Mouse (Mus musculus) CH12.LX (cell line): ENCODE data around the gene Stx8. TPM values are rescaled to one million over a fixed set of nuclear protein-coding genes. Genes with fewer than 3 reads are reported as not detected.

Experiments
- DNase-seq: peaks from one replicate; pipeline ENCODE4 v3.0.0-alpha.2; 2013; ENCODE audit errors: extremely low read depth
- H3K27ac ChIP-seq: 2 replicates; pipeline ENCODE4 v1.5.1; 2012; ENCODE audit warnings: low read depth, mild to moderate bottlenecking, control low read depth, moderate library complexity; ENCODE audit not compliant: insufficient read depth
- H3K27me3 ChIP-seq: replicated peaks from 2 replicates; pipeline ENCODE3; 2012; ENCODE audit warnings: inconsistent platforms
- H3K36me3 ChIP-seq, 2 experiments: replicated peaks in 1 of 2; 2 replicates each; pipeline versions ENCODE3 to v1.6.1; 2012; ENCODE audit warnings: inconsistent platforms in 1 of 2, low read length in 1 of 2, mild to moderate bottlenecking in 1 of 2, mixed read lengths in 1 of 2, moderate library complexity in 1 of 2; ENCODE audit not compliant: control insufficient read depth in 1 of 2, insufficient read depth in 1 of 2
- H3K4me1 ChIP-seq, 2 experiments: 2 replicates each; pipeline ENCODE4 v1.6.1; 2012; ENCODE audit warnings: inconsistent platforms in 1 of 2, moderate library complexity in 1 of 2; ENCODE audit not compliant: insufficient read depth in 2 of 2, control insufficient read depth in 1 of 2
- H3K4me2 ChIP-seq: 2 replicates; pipeline ENCODE4 v1.6.1; 2012; ENCODE audit warnings: low read depth, mild to moderate bottlenecking, control low read depth; ENCODE audit not compliant: poor library complexity, insufficient read depth, severe bottlenecking
- H3K4me3 ChIP-seq, 3 experiments: fragments of 150-350 bp in 1 of 3; sonication (generic) in 1 of 3; replicated peaks in 1 of 3; 2 replicates each; pipeline versions ENCODE3 to v1.5.1; 2011 to 2012; ENCODE audit warnings: low read depth in 2 of 3, low read length in 2 of 3, mild to moderate bottlenecking in 2 of 3, moderate library complexity in 2 of 3, control low read depth in 1 of 3, improper control_type of control experiment in 1 of 3, inconsistent platforms in 1 of 3, mixed read lengths in 1 of 3; ENCODE audit not compliant: poor library complexity in 1 of 3
- H3K79me2 ChIP-seq: replicated peaks from 2 replicates; pipeline ENCODE4 v1.6.1; 2012; ENCODE audit warnings: mild to moderate bottlenecking, moderate library complexity; ENCODE audit not compliant: control insufficient read depth, poor library complexity, insufficient read depth, severe bottlenecking; ENCODE audit errors: extremely low read depth
- H3K9ac ChIP-seq: 2 replicates; pipeline ENCODE4 v1.6.1; 2012; ENCODE audit warnings: low read depth, mild to moderate bottlenecking, control low read depth, moderate library complexity; ENCODE audit not compliant: insufficient read depth
- H3K9me3 ChIP-seq: replicated peaks from 2 replicates; pipeline ENCODE3; 2012; ENCODE audit warnings: low read length, inconsistent platforms, mixed read lengths
- BHLHE40 ChIP-seq: IDR thresholded peaks from 2 replicates; pipeline ENCODE4 v1.6.1; 2011; ENCODE audit warnings: mild to moderate bottlenecking, low read depth, low read length, improper control_type of control experiment
- CHD2 ChIP-seq: IDR thresholded peaks from 2 replicates; pipeline ENCODE4 v1.6.1; 2011; ENCODE audit warnings: low read length, improper control_type of control experiment
- CTCF ChIP-seq, 2 experiments: IDR thresholded peaks in 1 of 2; conservative IDR thresholded peaks in 1 of 2; 2 replicates each; pipeline ENCODE4 v1.5.1; 2011 to 2012; ENCODE audit warnings: low read depth in 2 of 2, low read length in 2 of 2, improper control_type of control experiment in 1 of 2, inconsistent platforms in 1 of 2, mild to moderate bottlenecking in 1 of 2, moderate library complexity in 1 of 2
- E2F4 ChIP-seq: IDR thresholded peaks from 2 replicates; pipeline ENCODE4 v1.6.1; 2011; ENCODE audit warnings: low read depth, low read length, improper control_type of control experiment; ENCODE audit not compliant: insufficient replicate concordance
- EP300 ChIP-seq: IDR thresholded peaks from 2 replicates; pipeline ENCODE4 v1.6.1; 2011; ENCODE audit warnings: low read length, improper control_type of control experiment
- HCFC1 ChIP-seq: IDR thresholded peaks from 2 replicates; pipeline ENCODE4 v1.6.1; 2012; ENCODE audit warnings: low read depth, mild to moderate bottlenecking, inconsistent platforms, low read length, improper control_type of control experiment
- IRF4 ChIP-seq: IDR thresholded peaks from 2 replicates; pipeline ENCODE4 v1.6.1; 2014; ENCODE audit warnings: low read depth, mild to moderate bottlenecking, inconsistent platforms, low read length, improper control_type of control experiment
- JUN ChIP-seq: IDR thresholded peaks from 2 replicates; pipeline ENCODE4 v1.6.1; 2011; ENCODE audit warnings: low read depth, mild to moderate bottlenecking, low read length, improper control_type of control experiment, moderate library complexity; ENCODE audit not compliant: insufficient read depth
- JUND ChIP-seq: conservative IDR thresholded peaks from 2 replicates; pipeline ENCODE4 v1.6.1; 2011; ENCODE audit warnings: low read depth, low read length, improper control_type of control experiment
- KAT2A ChIP-seq: IDR thresholded peaks from 2 replicates; pipeline ENCODE4 v1.6.1; 2012; ENCODE audit warnings: low read length, improper control_type of control experiment, inconsistent platforms; ENCODE audit not compliant: insufficient replicate concordance
- MAFK ChIP-seq: IDR thresholded peaks from 2 replicates; pipeline ENCODE4 v1.6.1; 2011; ENCODE audit warnings: low read length, improper control_type of control experiment; ENCODE audit not compliant: insufficient replicate concordance
- MAX ChIP-seq: IDR thresholded peaks from 2 replicates; pipeline ENCODE4 v1.6.1; 2011; ENCODE audit warnings: low read length, improper control_type of control experiment
- MEF2A ChIP-seq: IDR thresholded peaks from 2 replicates; pipeline ENCODE4 v1.6.1; 2014; ENCODE audit warnings: low read depth, mild to moderate bottlenecking, inconsistent platforms, low read length, improper control_type of control experiment, borderline replicate concordance
- MXI1 ChIP-seq: IDR thresholded peaks from 2 replicates; pipeline ENCODE4 v1.6.1; 2011; ENCODE audit warnings: mild to moderate bottlenecking, low read depth, low read length, improper control_type of control experiment
- MYC ChIP-seq: IDR thresholded peaks from 2 replicates; pipeline ENCODE4 v1.6.1; 2011; ENCODE audit warnings: low read depth, mild to moderate bottlenecking, improper control_type of control experiment, low read length
- NELFE ChIP-seq: IDR thresholded peaks from 2 replicates; pipeline ENCODE4 v1.6.1; 2011; ENCODE audit warnings: low read depth, low read length, improper control_type of control experiment
- PAX5 ChIP-seq: IDR thresholded peaks from 2 replicates; pipeline ENCODE4 v1.6.1; 2012; ENCODE audit warnings: low read length, inconsistent platforms, mixed read lengths
- POLR2A ChIP-seq: IDR thresholded peaks from 2 replicates; pipeline ENCODE4 v1.6.1; 2011; ENCODE audit warnings: low read depth, mild to moderate bottlenecking, improper control_type of control experiment, low read length
- POLR2AphosphoS2 ChIP-seq: IDR thresholded peaks from 2 replicates; pipeline ENCODE4 v1.6.1; 2011; ENCODE audit warnings: low read depth, low read length, improper control_type of control experiment
- RAD21 ChIP-seq: IDR thresholded peaks from 2 replicates; pipeline ENCODE4 v1.6.1; 2011; ENCODE audit warnings: low read depth, mild to moderate bottlenecking, low read length, improper control_type of control experiment, moderate library complexity
- RCOR1 ChIP-seq: conservative IDR thresholded peaks from 2 replicates; pipeline ENCODE4 v1.6.1; 2012; ENCODE audit warnings: low read depth, mild to moderate bottlenecking, inconsistent platforms, low read length, improper control_type of control experiment
- SIN3A ChIP-seq: IDR thresholded peaks from 2 replicates; pipeline ENCODE4 v1.6.1; 2012; ENCODE audit warnings: low read length, improper control_type of control experiment, inconsistent platforms
- SMC3 ChIP-seq: IDR thresholded peaks from 2 replicates; pipeline ENCODE4 v1.6.1; 2011; ENCODE audit warnings: low read depth, low read length, improper control_type of control experiment
- TBP ChIP-seq: conservative IDR thresholded peaks from 2 replicates; pipeline ENCODE4 v1.6.1; 2011; ENCODE audit warnings: low read depth, low read length, improper control_type of control experiment
- TCF12 ChIP-seq: IDR thresholded peaks from 2 replicates; pipeline ENCODE4 v1.6.1; 2014; ENCODE audit warnings: low read depth, mild to moderate bottlenecking, inconsistent platforms, low read length, improper control_type of control experiment
- USF2 ChIP-seq: conservative IDR thresholded peaks from 2 replicates; pipeline ENCODE4 v1.6.1; 2011; ENCODE audit warnings: low read depth, low read length, improper control_type of control experiment
- ZC3H11A ChIP-seq: IDR thresholded peaks from 2 replicates; pipeline ENCODE4 v1.6.1; 2012; ENCODE audit warnings: low read depth, mild to moderate bottlenecking, inconsistent platforms, low read length, improper control_type of control experiment
- ZKSCAN1 ChIP-seq: IDR thresholded peaks from 2 replicates; pipeline ENCODE4 v1.6.1; 2012; ENCODE audit warnings: low read depth, inconsistent platforms, low read length, improper control_type of control experiment, borderline replicate concordance
- ZNF384 ChIP-seq: IDR thresholded peaks from 2 replicates; pipeline ENCODE4 v1.6.1; 2012; ENCODE audit warnings: low read depth, low read length, improper control_type of control experiment, inconsistent platforms
- dilution Hi-C: fragments of 300-500 bp; cut with MboI; formaldehyde crosslinking; loops from 2 replicates; pipeline ENCODE4 v1.14.3; 2020; ENCODE audit warnings: low sequenced_read_pairs; ENCODE audit not compliant: extremely low pct_unique_long_range_greater_than_20kb, extremely low pct_ligation_motif_present
- in situ Hi-C: fragments of 300-500 bp; cut with MboI; formaldehyde crosslinking; loops from 3 replicates; pipeline ENCODE4 v1.14.3; 2019; ENCODE audit warnings: low sequenced_read_pairs, low pct_ligation_motif_present, low pct_unique_long_range_greater_than_20kb, mixed read lengths
- polyA plus RNA-seq: library from polyadenylated mRNA; unstranded; fragments of >175 nt; gene quantifications from 2 replicates; pipeline ENCODE4 v1.2.1, GENCODE M21; 2012; ENCODE audit warnings: low read depth; ENCODE audit not compliant: insufficient read length
- total RNA-seq, 2 experiments: library from RNA; depleted of rRNA; stranded (reverse); fragments of 300-350 nt in 1 of 2; fragments of >200 nt in 1 of 2; gene quantifications; 2 replicates each; pipeline ENCODE4 v1.2.3; 2012 to 2014

Stx8 gene
- total and polyA plus RNA-seq, 3 experiments, result 31.8 to 57.9 (median 35.2) TPM

DNA sequence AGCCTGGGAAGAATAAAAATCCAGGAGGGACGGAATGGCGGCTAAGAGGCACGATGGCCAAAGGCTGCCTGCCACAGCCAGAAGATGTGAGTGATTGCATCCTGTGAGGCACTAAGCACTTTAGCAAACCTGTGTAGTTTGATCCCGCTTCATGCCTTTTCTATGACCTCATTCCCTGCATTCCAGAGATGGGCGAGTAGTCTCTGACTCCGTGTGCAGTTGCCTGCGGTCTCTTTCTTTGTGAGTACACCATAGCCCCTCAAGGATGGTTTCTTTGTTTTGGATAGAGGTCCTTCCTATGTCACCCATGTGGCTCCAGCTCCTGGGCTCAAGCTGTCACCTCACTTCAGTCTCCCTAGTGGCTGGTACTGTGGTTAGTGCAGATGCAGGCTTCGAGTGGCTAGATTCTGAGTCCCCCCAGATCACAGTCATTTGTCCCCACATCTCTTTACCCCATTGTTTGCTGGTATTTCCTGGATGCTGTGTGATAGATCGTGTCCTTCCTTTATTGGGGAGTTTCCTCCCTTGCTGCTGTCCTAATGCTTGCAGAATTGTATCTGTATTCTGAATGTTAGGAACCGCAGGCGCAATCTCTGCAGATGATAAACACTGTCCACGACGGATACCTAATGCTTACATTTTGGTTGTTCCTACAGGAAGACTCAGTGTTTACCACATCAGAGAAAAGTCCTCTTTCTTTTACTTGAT is 124.0 kb downstream of the Stx8 start:
- dilution Hi-C loops, result no loop called here

DNA sequence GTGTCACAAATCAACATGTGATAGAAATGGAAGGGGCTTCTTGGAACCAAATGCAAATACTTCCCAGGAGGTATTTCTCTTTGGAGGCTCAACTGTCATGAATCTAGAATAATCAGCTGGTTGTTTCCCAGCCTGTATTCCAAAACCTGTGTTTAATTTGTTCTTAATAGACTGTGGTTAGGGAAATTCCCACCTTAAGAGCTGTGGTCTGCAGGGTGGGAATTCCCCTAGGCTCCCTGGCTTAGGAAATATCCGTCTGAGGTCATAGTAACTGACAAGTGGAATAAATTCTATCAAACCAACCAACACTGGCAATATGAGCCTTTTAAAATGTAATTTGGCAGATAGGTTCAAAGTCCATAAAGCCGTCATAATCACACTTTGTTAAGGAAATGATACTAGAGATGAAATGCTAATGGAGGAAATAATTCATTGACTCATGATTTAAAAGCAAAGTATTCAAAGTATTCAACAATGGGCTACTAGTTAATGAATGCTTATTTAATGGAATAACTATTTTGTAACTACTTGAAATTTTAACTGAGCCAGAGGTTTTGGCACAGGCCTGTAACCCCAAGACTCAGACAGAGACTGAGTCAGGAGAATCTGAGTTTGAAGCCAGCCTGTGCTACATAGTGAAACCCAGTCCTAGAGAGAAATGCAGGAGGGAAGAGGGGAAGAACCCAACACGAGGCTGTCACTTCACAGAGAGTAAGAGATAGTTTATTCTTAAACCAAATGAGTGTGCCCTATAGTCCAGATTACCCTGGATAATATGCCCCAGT is 126.2 kb downstream of the Stx8 start:
- Histone ChIP-seq H3K36me3 (peaks cover 0 to 8% of the 10 kb centered on the region in 2 experiments), H3K27me3 (no peaks in the 10 kb centered on the region), H3K79me2 (no peaks in the 10 kb centered on the region), H3K4me3 (no peak overlapping the region), H3K4me1 (peaks cover 9 to 58% of the 10 kb centered on the region in 2 experiments; a peak in 3 of 4 replicates), H3K9ac (no peak overlapping the region), H3K4me2 (peak overlapping the region; percentile 39), H3K27ac (no peak overlapping the region), H3K9me3 (no peaks in the 10 kb centered on the region)
- peak; percentile 70 for DNase-seq
- in situ Hi-C loops (no loop called here), dilution Hi-C loops (no loop called here)
- TF ChIP-seq E2F4 (no peak), SMC3 (no peak), ZC3H11A (no peak), ZNF384 (no peak), MXI1 (no peak), POLR2A (no peak), NELFE (no peak), JUN (peak; percentile 46), MAX (no peak), KAT2A (no peak), CHD2 (0 out of 2 replicates have a peak, but pooled peaks have one; percentile 24), POLR2AphosphoS2 (no peak), SIN3A (no peak), MYC (no peak), TBP (no peak), JUND (no peak), ZKSCAN1 (no peak), RCOR1 (no peak), BHLHE40 (peak; percentile 47; the same call in 1 of the 2 replicates), TCF12 (no peak; the same call in 1 of the 2 replicates), CTCF (conservative IDR thresholded peaks at IDR 0.05 in 1 of 2, IDR thresholded peaks at IDR 0.05 in 1 of 2; ENCODE audit: low read depth in 2 of 2, low read length in 2 of 2) (no peak), IRF4 (peak; percentile 53), MEF2A (0 out of 2 replicates have a peak, but pooled peaks have one; percentile 27), HCFC1 (no peak), MAFK (0 out of 2 replicates have a peak, but pooled peaks have one; percentile 39), EP300 (peak; percentile 86)

More for the DNA sequence above, 124.0 kb downstream of the Stx8 start:
- H3K4me3 ChIP-seq, result no peak overlapping the region
- in situ Hi-C loops, result no loop called here
- H3K9me3 ChIP-seq, result no peaks in the 10 kb centered on the region
- no peak for DNase-seq
- peaks cover 10 to 49% of the 10 kb centered on the region in 2 experiments; a peak in 3 of 4 replicates for H3K4me1 ChIP-seq
- H3K27ac ChIP-seq, result no peak overlapping the region
- no peak overlapping the region for H3K9ac ChIP-seq
- H3K4me2 ChIP-seq, result no peak overlapping the region
- no peaks in the 10 kb centered on the region for H3K27me3 ChIP-seq
- peaks cover 0 to 12% of the 10 kb centered on the region in 2 experiments for H3K36me3 ChIP-seq
- H3K79me2 ChIP-seq, result no peaks in the 10 kb centered on the region
- no peak for TF ChIP-seq EP300
- TF ChIP-seq USF2, result no peak
- TF ChIP-seq RAD21, result no peak
- no peak for TF ChIP-seq JUND
- no peak for TF ChIP-seq ZKSCAN1
- TF ChIP-seq E2F4, result no peak
- no peak for TF ChIP-seq ZC3H11A
- TF ChIP-seq BHLHE40, result no peak
- TF ChIP-seq PAX5, result no peak
- no peak for TF ChIP-seq MYC
- no peak for TF ChIP-seq TBP
- TF ChIP-seq RCOR1, result no peak
- TF ChIP-seq, all 38 proteins: peak for 0
